Mouse (Mus musculus) bone marrow macrophage, adult 2 months (primary cell): ENCODE results near the gene Hsph1.

Source experiments
- CTCF ChIP-seq: IDR thresholded peaks from 2 replicates; pipeline ENCODE4 v1.5.1; 2012; ENCODE audit warnings: low read depth, mild to moderate bottlenecking, low read length, moderate library complexity
- POLR2A ChIP-seq: IDR thresholded peaks from 2 replicates; pipeline ENCODE4 v1.6.1; 2012; ENCODE audit warnings: mild to moderate bottlenecking, low read depth, low read length, borderline replicate concordance

GRCm38 (mm10) chr5:149617776-149618425 is 18.3 kb downstream of the Hsph1 start:
- TF ChIP-seq POLR2A (no peak), CTCF (no peak)
